Mouse (Mus musculus): ENCODE data around the gene Tmem245.

Gene Tmem245

DNA sequence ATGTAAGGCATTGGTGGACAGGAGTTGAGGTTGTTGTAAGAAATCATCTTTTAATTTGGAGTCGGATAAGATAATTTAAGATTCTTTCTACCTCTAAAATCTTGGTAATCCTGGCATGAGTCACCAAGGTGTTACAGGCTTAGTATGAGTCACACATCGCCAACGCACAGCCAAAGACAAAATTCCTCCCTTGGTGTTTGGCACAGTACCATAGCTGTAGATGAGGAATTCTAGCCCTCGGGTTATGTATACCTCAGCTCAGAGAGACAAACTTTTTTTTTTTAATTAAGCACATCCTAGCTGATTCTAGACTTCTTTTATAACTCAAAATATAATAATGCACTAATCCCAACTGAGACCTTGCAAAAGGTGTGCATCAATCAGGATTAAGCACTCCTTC lies 83.2 kb downstream of the Tmem245 start:
- no peak for DNase-seq

DNA sequence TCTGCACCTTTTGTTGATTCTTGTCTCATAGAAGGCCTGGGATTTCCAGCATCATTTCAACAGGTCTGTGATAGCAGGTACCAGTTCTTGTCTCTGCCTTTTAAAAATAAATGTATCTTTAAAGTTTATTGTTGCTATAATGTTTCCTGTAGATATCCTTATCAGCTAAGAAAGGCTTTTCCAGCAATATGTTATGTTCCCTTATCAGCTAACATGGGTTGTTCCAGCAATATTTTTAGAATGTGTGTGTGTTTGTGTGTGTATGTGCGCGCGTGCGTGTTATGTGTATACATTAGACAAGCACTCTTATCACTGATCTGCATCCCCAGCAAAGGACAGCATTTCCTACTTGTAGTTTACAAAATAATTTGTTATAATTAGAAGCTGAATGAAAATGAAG lies 85.7 kb downstream of the Tmem245 start:
- DNase-seq = no peak

DNA sequence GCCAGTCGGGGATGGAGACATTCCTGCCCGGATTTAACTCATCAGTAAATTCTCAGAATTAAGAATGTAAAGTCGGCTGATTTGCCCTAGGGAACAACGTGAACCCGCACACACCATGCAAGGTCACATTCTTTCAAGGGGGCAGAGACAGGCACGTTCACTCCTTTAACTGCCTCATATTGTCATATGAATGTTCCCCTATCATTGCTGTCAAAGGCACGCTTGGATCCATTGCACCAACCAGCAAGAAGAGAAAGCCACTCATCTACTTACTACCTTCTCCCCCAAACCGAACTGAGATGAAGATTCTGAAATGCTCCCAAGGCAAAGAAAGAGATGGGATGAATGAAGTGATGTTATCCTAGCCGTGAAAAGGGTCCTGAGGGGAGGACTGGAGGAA lies 88.5 kb downstream of the Tmem245 start:
- no peak for DNase-seq

DNA sequence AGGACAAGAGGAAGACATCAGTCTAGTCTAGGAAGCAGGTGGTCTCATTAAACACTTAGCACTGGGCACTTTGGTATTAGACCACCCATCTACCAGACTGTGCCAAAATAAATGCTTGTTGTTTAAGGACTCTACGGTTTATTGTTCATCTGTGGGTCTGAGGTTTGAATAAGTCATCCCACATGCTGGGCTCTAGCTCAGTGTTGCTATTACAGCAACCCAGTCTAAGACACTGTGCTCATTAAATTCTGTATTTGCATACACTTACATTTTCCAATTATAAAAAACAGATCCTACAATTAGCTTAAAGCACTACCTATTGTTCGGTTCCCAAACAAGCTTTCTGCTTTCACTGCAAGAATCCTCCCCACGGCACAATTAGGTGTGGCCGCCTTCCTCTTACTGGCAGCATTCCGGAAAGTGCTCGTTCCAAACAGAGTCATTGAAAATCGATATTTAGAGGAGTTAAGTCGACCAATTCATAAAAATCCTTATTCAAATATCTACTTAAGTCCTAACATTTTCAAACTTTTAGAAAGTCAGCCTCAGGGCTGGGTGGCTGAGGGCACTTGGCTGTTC lies 90.8 kb downstream of the Tmem245 start:
- no peak for DNase-seq

DNA sequence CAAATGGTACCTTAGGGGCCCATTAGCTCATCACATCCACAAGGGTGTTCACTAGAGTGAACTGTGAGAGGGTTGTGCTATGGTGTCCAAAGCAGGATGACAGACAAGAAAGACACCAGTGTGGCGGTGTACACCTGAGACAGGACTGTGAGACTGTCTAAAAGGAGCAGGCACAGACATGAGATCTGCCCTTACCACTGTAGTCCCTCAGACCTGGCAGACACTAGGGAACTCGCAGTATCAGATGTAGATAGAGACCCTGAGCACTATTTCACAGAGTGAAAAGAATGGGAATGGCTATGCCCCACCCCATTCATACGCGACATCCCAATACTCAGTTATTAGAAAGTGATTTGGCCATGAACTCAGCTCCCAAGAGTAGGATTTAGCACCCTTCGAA lies 91.3 kb downstream of the Tmem245 start:
- no peak for DNase-seq

DNA sequence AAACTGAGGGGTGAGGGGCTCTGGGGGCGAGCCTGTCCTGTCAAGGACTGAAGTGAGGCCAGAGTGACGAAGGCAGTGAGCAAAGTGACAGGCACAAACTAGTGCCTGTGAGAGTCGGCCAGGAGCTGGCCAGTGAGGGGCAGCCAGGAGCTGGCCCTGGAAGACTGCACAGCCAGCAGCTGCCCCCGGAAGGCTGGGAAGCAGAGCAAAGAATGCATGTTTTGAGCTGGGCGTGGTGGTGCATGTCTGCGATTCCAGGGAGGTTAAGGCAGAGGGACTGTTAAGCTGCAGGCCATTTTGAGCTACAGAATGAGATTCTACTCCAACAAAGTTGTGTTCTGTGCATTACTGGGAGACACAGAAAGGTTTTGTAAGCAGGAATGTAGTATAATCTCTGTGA lies 96.5 kb downstream of the Tmem245 start:
- no peak for DNase-seq

DNA sequence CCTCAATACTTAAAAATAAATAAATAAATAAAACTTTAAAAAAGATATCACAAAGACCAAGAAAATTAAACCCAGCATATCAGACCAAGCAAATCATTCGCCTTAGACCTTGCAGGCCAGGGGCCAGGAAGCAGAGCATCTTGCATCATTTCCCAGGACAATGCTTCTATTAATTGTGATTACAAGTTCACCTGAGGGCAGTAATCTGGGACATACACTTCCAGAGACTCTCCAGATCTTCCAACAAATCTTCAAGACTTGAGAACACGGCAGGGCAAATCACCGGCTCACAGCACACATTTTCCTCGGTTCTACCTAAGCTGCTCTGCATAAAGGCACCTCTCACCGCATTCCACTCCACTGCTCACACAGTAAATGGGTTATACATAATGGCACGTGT lies 99.2 kb downstream of the Tmem245 start:
- DNase-seq = no peak

DNA sequence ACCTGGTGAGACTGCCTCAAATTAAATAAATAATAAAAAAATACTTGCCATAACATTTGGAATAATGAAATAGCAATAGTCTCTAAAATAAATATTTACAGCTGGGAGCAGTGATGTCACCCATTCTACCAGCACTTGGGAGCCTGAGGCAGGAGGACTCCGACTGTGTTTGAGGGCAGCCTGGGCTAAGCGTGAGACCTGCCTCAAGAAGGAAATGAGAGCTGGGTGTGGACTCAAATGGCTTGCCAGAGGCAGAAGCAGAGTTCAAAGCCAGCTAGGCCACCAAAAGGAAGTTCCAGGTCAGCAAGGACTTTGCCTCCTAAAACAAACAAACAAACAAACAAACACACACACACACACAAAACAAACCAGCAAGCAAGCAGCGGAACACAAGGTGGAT lies 99.8 kb downstream of the Tmem245 start:
- no peak for DNase-seq

DNA sequence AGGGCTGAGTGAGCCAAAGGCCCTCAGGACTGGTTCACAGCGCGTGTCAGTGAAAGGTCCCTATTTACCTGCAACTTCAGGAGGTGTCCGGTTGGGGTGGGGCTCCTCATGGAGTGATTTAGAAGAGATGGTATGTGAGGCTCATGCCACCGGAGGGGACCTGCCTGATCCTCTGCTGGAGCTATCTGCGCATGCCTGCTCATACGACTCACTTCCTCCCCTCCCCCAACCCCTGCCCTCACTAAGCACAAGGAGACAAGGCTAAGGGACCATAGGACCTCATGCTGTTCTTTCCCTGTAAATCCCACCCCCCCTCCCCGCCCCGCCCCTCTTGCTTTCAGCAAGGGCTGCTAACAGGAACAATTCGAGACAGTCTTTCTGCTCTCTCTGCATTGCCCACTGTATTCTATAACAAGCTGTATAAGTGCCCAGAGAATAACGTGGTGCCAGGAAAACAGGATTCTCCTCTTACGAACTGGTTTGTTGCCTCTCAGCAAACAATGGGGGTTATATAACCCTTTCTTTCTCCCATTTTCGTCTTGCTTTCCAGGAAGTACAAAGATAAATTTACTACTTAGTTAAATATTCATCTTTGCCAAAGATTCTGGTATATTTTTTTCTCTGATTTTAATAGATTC lies 101.2 kb downstream of the Tmem245 start:
- no peak for DNase-seq

DNA sequence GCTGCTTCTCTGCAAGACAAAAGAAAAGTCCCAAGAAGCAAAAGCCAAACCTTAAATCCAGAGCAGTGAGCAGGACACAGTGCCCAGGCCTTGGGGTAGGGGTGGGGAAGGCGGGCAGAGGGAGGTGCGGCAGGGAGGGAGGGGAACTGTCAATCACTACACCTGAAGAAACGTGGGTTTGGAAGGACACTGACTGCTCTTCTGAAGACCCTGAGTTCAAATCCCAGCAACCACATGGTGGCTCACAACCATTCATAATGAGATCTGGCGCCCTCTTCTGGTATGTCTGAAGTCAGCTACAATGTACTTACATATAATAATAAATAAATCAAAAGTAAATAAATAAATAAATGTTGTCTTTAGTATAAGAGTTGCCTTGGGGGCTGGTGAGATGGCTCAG lies 102.3 kb downstream of the Tmem245 start:
- no peak for DNase-seq

DNA sequence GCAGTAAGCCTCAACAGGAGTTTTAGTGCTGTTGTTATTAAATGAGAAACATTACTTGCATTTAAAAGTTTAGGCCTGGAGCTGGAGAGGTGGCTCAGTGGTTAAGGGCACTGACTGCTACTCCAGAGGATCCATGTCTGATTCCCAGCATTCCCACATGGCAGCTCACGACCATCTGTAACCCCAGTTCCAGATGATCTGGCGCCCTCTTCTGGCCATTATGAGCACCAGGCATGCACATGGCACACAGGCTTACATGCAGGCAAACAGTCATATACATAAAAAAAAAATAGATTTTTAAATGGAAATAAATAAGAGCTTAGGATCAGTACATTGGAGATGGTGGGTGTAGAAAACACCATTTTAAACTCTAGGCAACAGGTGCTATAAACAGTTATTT lies 103.3 kb downstream of the Tmem245 start:
- no peak for DNase-seq

DNA sequence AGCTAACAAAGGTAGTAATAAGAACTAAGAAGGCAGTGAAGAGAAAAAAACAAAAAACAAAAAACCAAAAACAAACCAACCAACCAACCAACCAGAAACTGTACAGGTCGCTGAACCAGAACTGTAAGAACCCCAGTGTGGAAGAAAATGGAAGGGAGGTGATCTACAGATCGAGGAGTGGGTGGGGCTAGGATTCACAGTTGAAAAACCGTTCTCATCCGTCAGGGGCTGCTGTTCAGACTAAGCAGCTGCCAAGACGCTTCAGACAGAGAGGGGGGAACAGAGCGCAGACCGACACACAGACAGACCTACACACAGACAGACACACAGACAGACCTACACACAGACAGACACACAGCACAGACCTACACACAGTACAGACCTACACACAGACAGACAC lies 104.7 kb downstream of the Tmem245 start:
- no peak for DNase-seq

DNA sequence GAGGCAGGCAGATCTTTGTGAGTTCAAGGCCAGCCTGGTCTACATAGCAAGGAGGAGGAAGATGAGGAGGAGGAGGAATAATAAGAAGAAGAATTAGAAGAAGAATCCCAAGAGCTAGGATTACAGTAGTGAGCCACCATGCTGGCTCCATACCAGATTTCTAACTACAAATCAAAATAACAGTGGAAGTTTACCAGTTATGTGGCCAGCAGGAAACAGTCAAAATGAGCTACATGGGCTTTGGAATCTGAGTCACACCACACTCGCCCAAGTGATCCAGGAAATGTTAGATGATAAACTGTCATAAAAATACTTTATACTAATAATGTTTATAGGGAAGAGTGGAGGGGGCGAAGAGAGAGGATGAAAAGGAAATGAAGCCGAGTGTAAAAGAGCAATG lies 106.9 kb downstream of the Tmem245 start:
- no peak for DNase-seq

DNA sequence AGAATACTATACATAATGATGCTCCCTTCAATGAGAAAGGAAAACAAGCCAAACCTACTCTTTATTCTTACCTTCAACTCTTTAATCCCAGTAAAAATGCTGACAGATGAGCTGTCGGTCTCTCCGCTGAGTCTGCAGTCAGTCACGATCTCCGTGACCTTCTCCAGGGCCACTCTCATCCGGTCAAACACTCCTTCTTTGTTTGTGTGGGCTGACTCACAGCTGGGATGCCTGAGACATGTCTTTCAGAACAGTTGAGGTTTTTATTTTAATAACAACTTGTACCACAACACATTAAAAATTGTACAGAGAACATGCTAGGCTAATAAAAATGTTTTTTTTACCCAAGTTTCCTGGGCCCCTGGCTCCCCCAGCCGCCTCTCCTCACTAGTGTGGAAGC lies 109.6 kb downstream of the Tmem245 start:
- no peak for DNase-seq

DNA sequence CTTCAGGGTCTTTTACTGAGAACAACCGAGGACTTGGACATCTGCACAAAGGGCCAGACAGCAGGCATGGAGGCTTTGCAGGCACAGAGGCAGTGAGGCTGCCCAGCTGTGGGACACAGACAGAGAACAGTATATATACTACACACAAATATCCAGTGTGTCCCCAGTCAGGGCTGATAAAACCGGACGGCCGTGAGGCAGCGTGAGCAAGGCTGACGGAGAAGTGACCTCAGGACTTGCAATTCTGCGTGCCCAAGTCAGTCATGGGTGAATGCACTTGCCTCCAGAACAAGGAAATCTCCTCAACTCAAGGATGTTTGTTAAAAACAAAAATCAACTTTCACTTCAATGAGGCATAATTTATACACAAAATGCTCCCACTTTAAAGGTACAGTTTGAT lies 115.2 kb downstream of the Tmem245 start:
- no peak for DNase-seq

DNA sequence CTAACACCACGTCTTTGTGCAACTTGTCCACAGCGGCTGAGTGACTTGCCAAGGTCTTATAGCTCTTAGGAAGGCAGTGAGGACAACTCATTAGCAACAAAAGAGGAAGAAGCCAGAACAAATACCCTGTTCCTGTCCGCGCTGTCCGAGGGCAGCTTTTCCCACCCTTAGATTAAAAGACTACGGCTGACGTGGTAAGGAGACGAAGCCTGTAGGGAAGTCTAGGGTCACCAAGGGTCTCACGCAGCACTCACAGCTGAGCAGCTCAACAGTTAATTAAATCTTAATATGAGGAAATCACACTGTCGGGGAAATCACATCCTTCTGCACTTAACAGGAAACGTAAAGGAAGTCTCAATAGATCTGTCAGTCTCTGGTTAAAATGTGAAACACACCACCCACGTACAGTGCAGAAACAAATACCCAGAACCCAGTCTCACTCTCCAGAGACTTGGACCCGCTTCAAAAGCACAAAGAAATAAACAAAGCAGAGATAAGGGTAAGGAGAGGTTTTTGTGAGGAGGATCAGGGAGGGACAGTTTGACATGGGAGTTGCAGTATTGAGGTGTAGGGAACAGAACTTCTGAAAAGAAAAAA lies 116.1 kb downstream of the Tmem245 start:
- no peak for DNase-seq

DNA sequence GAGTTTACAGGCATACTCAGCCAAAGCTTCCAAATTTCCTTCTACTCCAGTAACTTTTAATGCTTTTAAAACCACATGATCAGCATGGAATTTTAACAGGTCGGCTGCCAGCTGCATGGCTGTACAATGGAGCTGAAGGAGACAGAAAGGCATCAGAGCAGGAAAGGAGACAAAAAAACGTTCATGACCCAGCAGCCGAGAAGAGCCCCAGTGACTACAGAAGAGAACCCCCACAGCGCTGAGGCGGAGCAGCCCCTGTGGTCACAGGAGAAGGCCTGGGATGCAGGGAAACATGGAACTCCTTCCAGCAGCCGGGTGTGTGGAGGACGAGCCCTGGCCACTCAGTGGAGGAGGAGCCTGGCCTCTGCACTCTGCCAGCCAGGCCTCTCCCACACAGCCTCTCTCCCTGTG lies 117.7 kb downstream of the Tmem245 start:
- no peak for DNase-seq

DNA sequence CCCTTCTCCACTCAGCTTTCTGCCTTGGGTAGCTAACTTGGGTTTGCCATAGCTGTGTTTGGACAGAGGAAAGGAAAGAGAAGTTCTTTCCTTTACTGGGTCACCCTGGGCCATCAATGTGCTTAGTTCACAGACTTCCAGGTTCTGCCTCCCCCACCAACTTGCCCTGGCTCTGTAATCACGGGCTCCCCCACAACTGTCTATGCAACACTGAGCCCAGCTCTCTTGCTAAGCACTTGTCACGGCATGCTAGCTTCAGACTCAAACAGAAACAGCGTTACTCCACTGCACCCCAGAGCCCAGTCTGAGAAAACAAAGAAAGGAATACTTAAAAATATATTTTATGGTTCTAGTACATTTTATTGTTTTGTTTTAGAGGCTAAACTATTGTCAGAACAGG lies 118.3 kb downstream of the Tmem245 start:
- DNase-seq = no peak

DNA sequence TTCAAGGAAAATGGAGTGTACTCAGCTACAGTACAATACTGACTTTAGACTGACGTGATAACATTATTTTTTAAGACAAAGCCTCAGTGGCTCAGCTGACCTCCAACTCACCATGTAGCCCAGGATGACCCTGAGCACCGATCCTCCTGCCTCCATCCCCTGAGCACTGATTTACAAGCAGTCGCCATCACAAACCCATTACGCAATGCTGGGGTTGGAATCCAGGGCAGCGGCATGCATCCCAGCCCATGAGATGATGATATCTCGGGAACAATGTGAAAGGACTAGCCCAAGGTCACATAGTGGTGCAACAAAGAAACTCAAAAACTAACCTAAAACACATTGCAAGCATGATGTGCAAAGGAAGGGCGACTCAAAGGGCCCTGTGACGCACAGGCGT lies 123.0 kb downstream of the Tmem245 start:
- no peak for DNase-seq

DNA sequence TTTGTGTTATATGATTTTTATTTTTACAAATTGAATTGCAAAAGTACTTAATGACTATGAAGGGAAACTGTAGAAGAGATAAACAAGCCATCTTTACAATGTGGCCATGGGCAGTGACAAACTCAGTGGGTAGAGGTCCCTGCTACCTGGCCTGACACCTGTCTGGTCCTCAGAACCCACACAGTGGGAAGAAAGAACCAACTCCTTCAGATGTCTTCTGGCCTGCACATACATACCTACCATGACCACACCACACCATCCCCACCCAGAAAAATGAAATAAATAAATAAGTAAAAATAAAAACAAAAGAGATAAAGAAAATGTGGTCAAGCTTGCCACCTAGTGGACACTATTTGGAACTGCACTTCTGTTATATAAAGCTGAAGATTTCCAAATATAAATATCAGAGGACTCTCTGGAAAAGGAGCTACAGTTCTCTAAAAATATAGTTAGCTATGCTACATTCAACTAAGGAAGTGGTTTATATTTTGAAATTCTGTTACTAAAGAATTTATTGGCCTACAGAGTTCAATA lies 127.2 kb downstream of the Tmem245 start:
- DNase-seq = no peak
